Mouse (Mus musculus) CH12.LX (cell line): Measurements from ENCODE around the gene Ulk4. TPM values are rescaled to one million over a fixed set of nuclear protein-coding genes. Genes with fewer than 3 reads are reported as not detected.
"Not testable (repeated sequence)": the region's sequence is repeated elsewhere in the genome, so short reads cannot be mapped to it uniquely, and the experiment has no call there.

ENCODE experiments used
- DNase-seq: peaks from one replicate; pipeline ENCODE4 v3.0.0-alpha.2; 2013; ENCODE audit errors: extremely low read depth
- H3K27ac ChIP-seq: 2 replicates; pipeline ENCODE4 v1.5.1; 2012; ENCODE audit warnings: low read depth, mild to moderate bottlenecking, control low read depth, moderate library complexity; ENCODE audit not compliant: insufficient read depth
- H3K27me3 ChIP-seq: replicated peaks from 2 replicates; pipeline ENCODE3; 2012; ENCODE audit warnings: inconsistent platforms
- H3K36me3 ChIP-seq, 2 experiments: replicated peaks in 1 of 2; 2 replicates each; pipeline versions ENCODE3 to v1.6.1; 2012; ENCODE audit warnings: inconsistent platforms in 1 of 2, low read length in 1 of 2, mild to moderate bottlenecking in 1 of 2, mixed read lengths in 1 of 2, moderate library complexity in 1 of 2; ENCODE audit not compliant: control insufficient read depth in 1 of 2, insufficient read depth in 1 of 2
- H3K4me1 ChIP-seq, 2 experiments: 2 replicates each; pipeline ENCODE4 v1.6.1; 2012; ENCODE audit warnings: inconsistent platforms in 1 of 2, moderate library complexity in 1 of 2; ENCODE audit not compliant: insufficient read depth in 2 of 2, control insufficient read depth in 1 of 2
- H3K4me2 ChIP-seq: 2 replicates; pipeline ENCODE4 v1.6.1; 2012; ENCODE audit warnings: low read depth, mild to moderate bottlenecking, control low read depth; ENCODE audit not compliant: poor library complexity, insufficient read depth, severe bottlenecking
- H3K4me3 ChIP-seq, 3 experiments: fragments of 150-350 bp in 1 of 3; sonication (generic) in 1 of 3; replicated peaks in 1 of 3; 2 replicates each; pipeline versions ENCODE3 to v1.5.1; 2011 to 2012; ENCODE audit warnings: low read depth in 2 of 3, low read length in 2 of 3, mild to moderate bottlenecking in 2 of 3, moderate library complexity in 2 of 3, control low read depth in 1 of 3, improper control_type of control experiment in 1 of 3, inconsistent platforms in 1 of 3, mixed read lengths in 1 of 3; ENCODE audit not compliant: poor library complexity in 1 of 3
- H3K79me2 ChIP-seq: replicated peaks from 2 replicates; pipeline ENCODE4 v1.6.1; 2012; ENCODE audit warnings: mild to moderate bottlenecking, moderate library complexity; ENCODE audit not compliant: control insufficient read depth, poor library complexity, insufficient read depth, severe bottlenecking; ENCODE audit errors: extremely low read depth
- H3K9ac ChIP-seq: 2 replicates; pipeline ENCODE4 v1.6.1; 2012; ENCODE audit warnings: low read depth, mild to moderate bottlenecking, control low read depth, moderate library complexity; ENCODE audit not compliant: insufficient read depth
- H3K9me3 ChIP-seq: replicated peaks from 2 replicates; pipeline ENCODE3; 2012; ENCODE audit warnings: low read length, inconsistent platforms, mixed read lengths
- CHD1 ChIP-seq: IDR thresholded peaks from 2 replicates; pipeline ENCODE4 v1.6.1; 2012; ENCODE audit warnings: low read depth, low read length, improper control_type of control experiment, inconsistent platforms
- CTCF ChIP-seq, 2 experiments: IDR thresholded peaks in 1 of 2; conservative IDR thresholded peaks in 1 of 2; 2 replicates each; pipeline ENCODE4 v1.5.1; 2011 to 2012; ENCODE audit warnings: low read depth in 2 of 2, low read length in 2 of 2, improper control_type of control experiment in 1 of 2, inconsistent platforms in 1 of 2, mild to moderate bottlenecking in 1 of 2, moderate library complexity in 1 of 2
- E2F4 ChIP-seq: IDR thresholded peaks from 2 replicates; pipeline ENCODE4 v1.6.1; 2011; ENCODE audit warnings: low read depth, low read length, improper control_type of control experiment; ENCODE audit not compliant: insufficient replicate concordance
- ELF1 ChIP-seq: IDR thresholded peaks from 2 replicates; pipeline ENCODE4 v1.6.1; 2014; ENCODE audit warnings: low read depth, mild to moderate bottlenecking, inconsistent platforms, low read length, improper control_type of control experiment
- EP300 ChIP-seq: IDR thresholded peaks from 2 replicates; pipeline ENCODE4 v1.6.1; 2011; ENCODE audit warnings: low read length, improper control_type of control experiment
- HCFC1 ChIP-seq: IDR thresholded peaks from 2 replicates; pipeline ENCODE4 v1.6.1; 2012; ENCODE audit warnings: low read depth, mild to moderate bottlenecking, inconsistent platforms, low read length, improper control_type of control experiment
- JUND ChIP-seq: conservative IDR thresholded peaks from 2 replicates; pipeline ENCODE4 v1.6.1; 2011; ENCODE audit warnings: low read depth, low read length, improper control_type of control experiment
- MAFK ChIP-seq: IDR thresholded peaks from 2 replicates; pipeline ENCODE4 v1.6.1; 2011; ENCODE audit warnings: low read length, improper control_type of control experiment; ENCODE audit not compliant: insufficient replicate concordance
- MAZ ChIP-seq: IDR thresholded peaks from 2 replicates; pipeline ENCODE4 v1.6.1; 2012; ENCODE audit warnings: low read depth, mild to moderate bottlenecking, inconsistent platforms, low read length, improper control_type of control experiment, moderate library complexity
- MEF2A ChIP-seq: IDR thresholded peaks from 2 replicates; pipeline ENCODE4 v1.6.1; 2014; ENCODE audit warnings: low read depth, mild to moderate bottlenecking, inconsistent platforms, low read length, improper control_type of control experiment, borderline replicate concordance
- NRF1 ChIP-seq: IDR thresholded peaks from 2 replicates; pipeline ENCODE4 v1.6.1; 2014; ENCODE audit warnings: low read depth, mild to moderate bottlenecking, inconsistent platforms, low read length, improper control_type of control experiment, moderate library complexity
- POLR2AphosphoS2 ChIP-seq: IDR thresholded peaks from 2 replicates; pipeline ENCODE4 v1.6.1; 2011; ENCODE audit warnings: low read depth, low read length, improper control_type of control experiment
- RCOR1 ChIP-seq: conservative IDR thresholded peaks from 2 replicates; pipeline ENCODE4 v1.6.1; 2012; ENCODE audit warnings: low read depth, mild to moderate bottlenecking, inconsistent platforms, low read length, improper control_type of control experiment
- SIN3A ChIP-seq: IDR thresholded peaks from 2 replicates; pipeline ENCODE4 v1.6.1; 2012; ENCODE audit warnings: low read length, improper control_type of control experiment, inconsistent platforms
- SMC3 ChIP-seq: IDR thresholded peaks from 2 replicates; pipeline ENCODE4 v1.6.1; 2011; ENCODE audit warnings: low read depth, low read length, improper control_type of control experiment
- TCF12 ChIP-seq: IDR thresholded peaks from 2 replicates; pipeline ENCODE4 v1.6.1; 2014; ENCODE audit warnings: low read depth, mild to moderate bottlenecking, inconsistent platforms, low read length, improper control_type of control experiment
- UBTF ChIP-seq: IDR thresholded peaks from 2 replicates; pipeline ENCODE4 v1.6.1; 2012; ENCODE audit warnings: low read depth, mild to moderate bottlenecking, inconsistent platforms, low read length, improper control_type of control experiment, moderate library complexity
- USF2 ChIP-seq: conservative IDR thresholded peaks from 2 replicates; pipeline ENCODE4 v1.6.1; 2011; ENCODE audit warnings: low read depth, low read length, improper control_type of control experiment
- ZKSCAN1 ChIP-seq: IDR thresholded peaks from 2 replicates; pipeline ENCODE4 v1.6.1; 2012; ENCODE audit warnings: low read depth, inconsistent platforms, low read length, improper control_type of control experiment, borderline replicate concordance
- ZNF384 ChIP-seq: IDR thresholded peaks from 2 replicates; pipeline ENCODE4 v1.6.1; 2012; ENCODE audit warnings: low read depth, low read length, improper control_type of control experiment, inconsistent platforms
- dilution Hi-C: fragments of 300-500 bp; cut with MboI; formaldehyde crosslinking; loops from 2 replicates; pipeline ENCODE4 v1.14.3; 2020; ENCODE audit warnings: low sequenced_read_pairs; ENCODE audit not compliant: extremely low pct_unique_long_range_greater_than_20kb, extremely low pct_ligation_motif_present
- in situ Hi-C: fragments of 300-500 bp; cut with MboI; formaldehyde crosslinking; loops from 3 replicates; pipeline ENCODE4 v1.14.3; 2019; ENCODE audit warnings: low sequenced_read_pairs, low pct_ligation_motif_present, low pct_unique_long_range_greater_than_20kb, mixed read lengths
- polyA plus RNA-seq: library from polyadenylated mRNA; unstranded; fragments of >175 nt; gene quantifications from 2 replicates; pipeline ENCODE4 v1.2.1, GENCODE M21; 2012; ENCODE audit warnings: low read depth; ENCODE audit not compliant: insufficient read length
- total RNA-seq, 2 experiments: library from RNA; depleted of rRNA; stranded (reverse); fragments of 300-350 nt in 1 of 2; fragments of >200 nt in 1 of 2; gene quantifications; 2 replicates each; pipeline ENCODE4 v1.2.3; 2012 to 2014

Gene Ulk4
- total and polyA plus RNA-seq, 3 experiments, result 1.6 to 25.8 (median 18.5) TPM

- dilution Hi-C loops (no loop called here), in situ Hi-C loops (no loop called here)
- TF ChIP-seq NRF1 (no peak), JUND (no peak), USF2 (no peak), CHD1 (no peak), HCFC1 (no peak), SIN3A (no peak), MAZ (no peak), E2F4 (no peak), ZNF384 (no peak), ELF1 (no peak), MAFK (no peak), EP300 (no peak), UBTF (no peak), POLR2AphosphoS2 (no peak), RCOR1 (no peak), TCF12 (no peak), ZKSCAN1 (no peak), CTCF (conservative IDR thresholded peaks at IDR 0.05 in 1 of 2, IDR thresholded peaks at IDR 0.05 in 1 of 2; ENCODE audit: low read depth in 2 of 2, low read length in 2 of 2) (no peak), SMC3 (no peak), MEF2A (no peak)
- no peak overlapping the region for H3K4me2 ChIP-seq
- H3K27me3 ChIP-seq, result no peaks in the 10 kb centered on the region
- DNase-seq, result no peak
- H3K36me3 ChIP-seq, result no peaks in the 10 kb centered on the region
- H3K9me3 ChIP-seq, result peaks cover 7% of the 10 kb centered on the region
- H3K27ac ChIP-seq, result no peak overlapping the region
- H3K9ac ChIP-seq, result no peak overlapping the region
- no peak overlapping the region for H3K4me3 ChIP-seq
- H3K79me2 ChIP-seq, result no peaks in the 10 kb centered on the region
- peaks cover 0 to 20% of the 10 kb centered on the region in 2 experiments; a peak in 2 of 4 replicates for H3K4me1 ChIP-seq
These were observed 358.8 kb downstream of the Ulk4 start for GRCm38 (mm10) chr9:120918211-120918610.

- H3K27me3 ChIP-seq, DNase-seq, H3K79me2 ChIP-seq, in situ Hi-C loops, H3K9ac ChIP-seq, H3K27ac ChIP-seq, H3K4me2 ChIP-seq, H3K9me3 ChIP-seq, H3K36me3 ChIP-seq, H3K4me3 ChIP-seq, dilution Hi-C loops: not testable (repeated sequence)
- peaks cover 0 to 14% of the 10 kb centered on the region in 2 experiments; a peak in 2 of 4 replicates for H3K4me1 ChIP-seq
These were observed 359.4 kb downstream of the Ulk4 start for GRCm38 (mm10) chr9:120917619-120918018.
